Comparison of ENCODE assay signal across 22 mouse cellular contexts in genomic region chr10:26177591-26177990, GRCm38 (mm10). TPM values are rescaled to one million over a fixed set of nuclear protein-coding genes. Genes with fewer than 3 reads are reported as not detected.
"Had no signal": no experiment of that assay in that cellular context is flagged by ENCODE, and none has a peak within 500 bp of the region (broad histone marks: within the 10 kb centered on the region; RNA-seq: fewer than 3 reads in every experiment).

No protein-coding gene starts in this region.

- DNase-seq: kidney, adult 11 months; kidney, adult 8-10 months; kidney, postnatal 10 days; kidney, postnatal 36 days; liver; lung, adult 2 months; lung, postnatal 14 days; lung, postnatal 4 days; right cerebral cortex, postnatal 25 days; spleen, adult 18-20 months; thymus, adult 18-20 months; thymus, postnatal 36 days had no signal

- H3K9me3 ChIP-seq: kidney, embryonic 15.5 days; limb, embryonic 10.5 days; limb, embryonic 13.5 days; liver, embryonic 12.5 days; liver, embryonic 15.5 days; neural tube, embryonic 13.5 days had no signal

- H3K4me1 ChIP-seq: kidney, embryonic 15.5 days; limb, embryonic 10.5 days; limb, embryonic 13.5 days; liver, embryonic 12.5 days; liver, embryonic 15.5 days; neural tube, embryonic 13.5 days had no signal

- H3K9ac ChIP-seq: kidney, embryonic 15.5 days; limb, embryonic 13.5 days; liver, embryonic 12.5 days; liver, embryonic 15.5 days; neural tube, embryonic 13.5 days had no signal

- H3K27ac ChIP-seq: kidney, embryonic 15.5 days; limb, embryonic 10.5 days; limb, embryonic 13.5 days; liver, embryonic 12.5 days; liver, embryonic 15.5 days; neural tube, embryonic 13.5 days had no signal

- H3K36me3 ChIP-seq: kidney, embryonic 15.5 days; limb, embryonic 10.5 days; limb, embryonic 13.5 days; liver, embryonic 12.5 days; liver, embryonic 15.5 days; neural tube, embryonic 13.5 days had no signal

- H3K4me3 ChIP-seq: kidney, embryonic 15.5 days; limb, embryonic 10.5 days; limb, embryonic 13.5 days; liver, embryonic 12.5 days; liver, embryonic 15.5 days; myocyte; neural tube, embryonic 13.5 days had no signal

- H3K27me3 ChIP-seq: kidney, embryonic 15.5 days; limb, embryonic 13.5 days; liver, embryonic 12.5 days; liver, embryonic 15.5 days; neural tube, embryonic 13.5 days had no signal

- H3K4me2 ChIP-seq: kidney, embryonic 15.5 days; limb, embryonic 13.5 days; liver, embryonic 12.5 days; liver, embryonic 15.5 days; midbrain, embryonic 11.5 days; neural tube, embryonic 13.5 days had no signal

- ATAC-seq: liver, embryonic 12.5 days; midbrain, embryonic 16.5 days had no signal

RNA-seq across cellular contexts. Expression of gene Samd3, which starts 51.9 kb away (rescaled TPM):
- polyA plus RNA-seq: kidney, embryonic 15.5 days; limb, embryonic 13.5 days; liver, embryonic 12.5 days; liver, embryonic 15.5 days; neural tube, embryonic 13.5 days; testis, adult 2 months had no signal
